Mouse (Mus musculus): ENCODE results near the gene Olfr287.

GRCm38 (mm10) chr15:98234350-98234749 lies 13.5 kb upstream of the Olfr287 start, which contains the start of gene Olfr286:
- TF ChIP-seq GATA1 (IDR thresholded peaks at IDR 0.05; ENCODE audit: low read length), result no peak
- no peak for TF ChIP-seq TAL1 (IDR thresholded peaks at IDR 0.05; ENCODE audit: low read length)

All from erythroblast, embryonic 14.5 days (primary cell).